ENCODE assay signal across 8 mouse cellular contexts in the genomic region with DNA sequence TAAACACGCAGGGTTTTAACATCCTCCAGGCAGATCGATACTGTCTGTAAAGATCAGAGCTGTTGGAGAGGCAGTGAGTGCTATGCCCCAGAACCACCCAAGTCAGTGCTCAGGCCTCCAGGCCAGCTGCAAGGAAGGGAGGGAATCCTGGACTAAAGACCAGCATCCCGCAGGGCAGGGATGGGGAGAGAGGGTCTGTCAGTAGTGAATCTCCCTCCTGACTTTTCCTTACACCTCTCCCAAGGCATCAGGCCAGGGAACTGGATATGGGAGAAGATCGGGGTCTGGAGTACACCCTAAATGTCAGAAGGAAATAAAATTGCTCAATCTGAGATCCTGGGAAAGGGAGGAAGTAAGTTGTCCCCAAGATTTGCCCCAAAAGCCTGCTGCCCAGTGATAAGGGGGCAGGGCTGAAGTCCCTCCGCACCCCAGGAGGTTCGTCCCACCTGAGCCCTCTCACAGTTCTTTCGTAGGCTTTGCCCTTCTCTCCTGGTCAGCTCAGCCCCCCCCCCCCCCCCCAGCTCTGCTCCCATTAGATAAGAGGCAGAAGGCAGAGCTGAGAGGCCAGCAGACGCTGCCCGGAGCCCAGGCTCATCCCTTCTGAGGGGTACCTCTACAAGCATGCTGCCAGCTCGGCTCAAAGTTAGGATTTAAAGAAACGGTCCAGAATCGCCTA. TPM values are rescaled to one million over a fixed set of nuclear protein-coding genes. Genes with fewer than 3 reads are reported as not detected.
DNase-seq lines count a peak whose midpoint lies in the region; ATAC-seq lines count a peak whose summit lies in the region.

No protein-coding gene starts in this region.

- H3K9me3 ChIP-seq in heart, embryonic 15.5 days (replicated peaks) = no peaks in the 10 kb centered on the region
- H3K9me3 ChIP-seq in limb, embryonic 13.5 days = no peaks in the 10 kb centered on the region
- H3K9me3 ChIP-seq in neural tube, embryonic 14.5 days (ENCODE audit: control insufficient read depth, low read length) = no peaks in the 10 kb centered on the region

- DNase-seq in heart, adult 8-10 months (ENCODE audit: low spot score) = no peak
- no peak for DNase-seq in frontal cortex, postnatal 25 days (ENCODE audit: low spot score in 2 of 2)
- DNase-seq in lung, adult 18-20 months = no peak
- DNase-seq in cerebellum, adult 9-11 months = no peak

- peak; percentile 29; the same call in 1 of the 2 replicates for ATAC-seq in heart, embryonic 15.5 days (replicated peaks; ENCODE audit: insufficient number of reproducible peaks, insufficient read depth, low FRiP score, low read depth)
- peak; percentile 53 for ATAC-seq in erythroblast, adult 5-6 weeks (replicated peaks; ENCODE audit: low FRiP score, poor library complexity, severe bottlenecking)
- ATAC-seq in limb, embryonic 13.5 days (ENCODE audit: low FRiP score, low read depth) = peak; percentile 48; the same call in 1 of the 2 replicates
- ATAC-seq in neural tube, embryonic 14.5 days (ENCODE audit: low read depth) = peak; percentile 55; the same call in 1 of the 2 replicates

- no peak overlapping the region for H3K27ac ChIP-seq in heart, embryonic 15.5 days
- H3K27ac ChIP-seq in limb, embryonic 13.5 days = no peak overlapping the region
- no peak overlapping the region for H3K27ac ChIP-seq in neural tube, embryonic 14.5 days (ENCODE audit: low read depth, low read length)

- peaks cover 32% of the 10 kb centered on the region for H3K27me3 ChIP-seq in heart, embryonic 15.5 days
- H3K27me3 ChIP-seq in limb, embryonic 13.5 days = peaks cover 26% of the 10 kb centered on the region
- H3K27me3 ChIP-seq in neural tube, embryonic 14.5 days (ENCODE audit: control insufficient read depth, insufficient read depth, low read length) = no peaks in the 10 kb centered on the region

- H3K4me1 ChIP-seq in heart, embryonic 15.5 days (replicated peaks) = peaks cover 15% of the 10 kb centered on the region
- peaks cover 16% of the 10 kb centered on the region for H3K4me1 ChIP-seq in limb, embryonic 13.5 days
- 0 out of 2 replicates have a peak, but pooled peaks cover 4% of the 10 kb centered on the region for H3K4me1 ChIP-seq in neural tube, embryonic 14.5 days (ENCODE audit: control insufficient read depth, insufficient read depth, low read length)

- H3K9ac ChIP-seq in heart, embryonic 15.5 days = peak overlapping the region; percentile 58; the same call in 1 of the 2 replicates
- peak overlapping the region; percentile 66 for H3K9ac ChIP-seq in limb, embryonic 13.5 days
- H3K9ac ChIP-seq in neural tube, embryonic 14.5 days (replicated peaks; ENCODE audit: low read depth, low read length) = no peak overlapping the region; the same call in 1 of the 2 replicates

- 22% methylated on average over 12 of the region's 12 CpGs for WGBS in heart, embryonic 15.5 days
- 15% methylated on average over 12 of the region's 12 CpGs for WGBS in limb, embryonic 13.5 days
- 18% methylated on average over 11 of the region's 12 CpGs for WGBS in neural tube, embryonic 14.5 days

- peak overlapping the region; percentile 56 for H3K4me3 ChIP-seq in heart, embryonic 15.5 days
- peak overlapping the region; percentile 56 for H3K4me3 ChIP-seq in limb, embryonic 13.5 days
- H3K4me3 ChIP-seq in neural tube, embryonic 14.5 days (ENCODE audit: low read depth, low read length) = peak overlapping the region; percentile 50

- no peaks in the 10 kb centered on the region for H3K36me3 ChIP-seq in heart, embryonic 15.5 days
- H3K36me3 ChIP-seq in limb, embryonic 13.5 days = no peaks in the 10 kb centered on the region
- no peaks in the 10 kb centered on the region for H3K36me3 ChIP-seq in neural tube, embryonic 14.5 days (ENCODE audit: control insufficient read depth, insufficient read depth, low read length)

- peak overlapping the region; percentile 93 for H3K4me2 ChIP-seq in heart, embryonic 15.5 days
- H3K4me2 ChIP-seq in limb, embryonic 13.5 days (replicated peaks) = peak overlapping the region; percentile 92
- H3K4me2 ChIP-seq in neural tube, embryonic 14.5 days (ENCODE audit: low read depth, low read length) = peak overlapping the region; percentile 75

RNA-seq across cellular contexts. Expression of a gene that starts 0.7 kb away (rescaled TPM):
- polyA plus RNA-seq in heart, embryonic 15.5 days (2015; fragmentation: Nextera tagmentation; extraction: Ambion mirVana) = 1.3 and 1.9 TPM in 2 replicates
- under 1 TPM; 0.62 to 0.68 (median 0.66) TPM for total RNA-seq in heart, adult 8-10 months (2022)
- 55.4 and 68.8 TPM in 2 replicates for total RNA-seq in erythroblast, adult 5-6 weeks (2015; ENCODE audit: low replicate concordance)
- 54.9 and 57.6 TPM in 2 replicates for total RNA-seq in erythroblast, adult 5-6 weeks (2017; ENCODE audit: low replicate concordance)
- polyA plus RNA-seq in limb, embryonic 13.5 days (2015; fragmentation: Nextera tagmentation; extraction: Ambion mirVana) = 3.8 and 4.6 TPM in 2 replicates
- 3.2 and 4.7 TPM in 2 replicates for polyA plus RNA-seq in neural tube, embryonic 14.5 days (2014; fragmentation: Nextera tagmentation; extraction: Ambion mirVana)

RNA-seq across cellular contexts. Expression of a gene that starts 56.8 kb away (rescaled TPM):
- polyA plus RNA-seq in heart, embryonic 15.5 days (2015; fragmentation: Nextera tagmentation; extraction: Ambion mirVana) = 3.5 and 4.7 TPM in 2 replicates
- total RNA-seq in heart, adult 8-10 months (2022) = 1 to 10 TPM; 2.4 to 3.6 (median 2.9) TPM
- total RNA-seq in erythroblast, adult 5-6 weeks (2015; ENCODE audit: low replicate concordance) = 9.2 and 14.2 TPM in 2 replicates
- 8.2 and 19.2 TPM in 2 replicates for total RNA-seq in erythroblast, adult 5-6 weeks (2017; ENCODE audit: low replicate concordance)
- polyA plus RNA-seq in limb, embryonic 13.5 days (2015; fragmentation: Nextera tagmentation; extraction: Ambion mirVana) = 4.4 and 4.5 TPM in 2 replicates
- polyA plus RNA-seq in neural tube, embryonic 14.5 days (2014; fragmentation: Nextera tagmentation; extraction: Ambion mirVana) = 2.3 and 5.2 TPM in 2 replicates
